Comparison of ENCODE assay signal across 8 mouse cellular contexts in the genomic region with DNA sequence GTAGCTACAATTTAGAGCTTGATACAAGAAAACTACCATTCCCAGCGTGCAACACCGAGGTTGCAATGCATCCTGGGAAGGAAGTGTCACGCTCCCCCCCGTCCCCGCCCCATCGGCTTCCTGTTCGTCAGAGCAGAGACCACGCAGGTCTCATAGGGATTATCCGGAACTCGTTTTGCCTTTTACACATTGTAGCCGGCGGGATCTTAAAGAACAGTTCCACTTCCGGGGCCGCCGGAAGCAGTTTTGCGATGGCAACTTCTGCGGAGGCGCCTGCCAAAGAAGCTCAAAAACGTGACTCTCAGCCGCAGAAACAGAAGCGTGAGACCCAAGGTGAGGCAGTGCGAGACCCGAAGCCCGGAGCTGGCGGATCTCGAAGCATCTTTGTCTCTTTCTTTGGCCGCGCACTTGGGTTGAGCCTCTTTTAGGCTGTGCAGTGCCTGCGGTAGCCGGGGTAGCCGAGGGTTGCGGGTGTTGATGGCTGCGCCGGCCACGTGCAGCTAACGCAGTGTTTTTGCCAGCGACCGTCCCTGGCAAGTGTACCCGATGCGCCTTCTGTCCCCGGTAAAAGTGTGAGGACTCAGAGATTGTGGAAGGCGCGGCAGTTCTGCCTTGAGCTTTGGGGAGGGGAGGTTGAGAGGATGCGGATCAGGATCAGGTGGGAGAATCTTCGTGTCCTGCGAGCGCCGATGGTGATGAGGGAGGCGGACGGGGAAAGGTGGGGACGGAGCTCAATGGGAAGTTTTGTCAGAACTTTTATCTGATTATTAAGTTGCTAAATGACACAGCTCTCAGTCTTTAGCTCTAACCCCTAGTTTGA. TPM values are rescaled to one million over a fixed set of nuclear protein-coding genes. Genes with fewer than 3 reads are reported as not detected.
A peak's percentile ranks its signal among the peaks of the same experiment; 100 is the strongest.
DNase-seq lines count a peak whose midpoint lies in the region; ATAC-seq lines count a peak whose summit lies in the region.

A gene (plus strand): TSS at position 123 of the 820 bp plus-strand sequence.

- ATAC-seq in intestine, embryonic 14.5 days (replicated peaks; ENCODE audit: low FRiP score, low TSS enrichment, low read depth): peak; percentile 93

- peak within 1 kb of the TSS; percentile 51; the same call in 1 of the 2 replicates for H3K27ac ChIP-seq in intestine, embryonic 14.5 days (ENCODE audit: low read depth)

- peaks cover 16% of the 10 kb centered on the region for H3K36me3 ChIP-seq in intestine, embryonic 14.5 days (ENCODE audit: control insufficient read depth, insufficient read depth, low read length)

- intact Hi-C loops in left cerebral cortex, postnatal 14 days (cut with DNase I): loop anchor here (10.0 kb wide), 1 partner anchor 832 kb away; no protein-coding TSS in a partner anchor

- H3K4me2 ChIP-seq in intestine, embryonic 14.5 days (ENCODE audit: low read length): peak within 1 kb of the TSS; percentile 77

- H3K9ac ChIP-seq in intestine, embryonic 14.5 days (ENCODE audit: low read length): peak within 1 kb of the TSS; percentile 70

- WGBS in intestine, embryonic 14.5 days: 1% methylated on average over 51 of the region's 51 CpGs

- DNase-seq in adrenal gland, adult 18-20 months (ENCODE audit: low spot score in 2 of 2): peak; percentile 78 to 83
- DNase-seq in embryo, embryonic 11 days: peak; percentile 98
- peak; percentile 89 for DNase-seq in gastrocnemius, postnatal 25 days
- DNase-seq in intestine, embryonic 14.5 days (ENCODE audit: low spot score): peak; percentile 93
- peak; percentile 91 to 96 for DNase-seq in left cerebral cortex, postnatal 14 days (ENCODE audit: low spot score in 2 of 2)
- DNase-seq in mesoderm, embryonic 11.5 days (ENCODE audit: low read depth, low spot score): peak; percentile 96
- peak; percentile 84 to 90 for DNase-seq in right cerebral cortex, postnatal 36 days (ENCODE audit: low spot score in 2 of 2)
- peak; percentile 94 for DNase-seq in yolk sac, embryonic 10.5 days (ENCODE audit: low spot score)

- no peaks in the 10 kb centered on the region for H3K9me3 ChIP-seq in intestine, embryonic 14.5 days (ENCODE audit: control insufficient read depth, low read length)

- peak within 1 kb of the TSS; percentile 63 for H3K4me3 ChIP-seq in intestine, embryonic 14.5 days (ENCODE audit: low read depth, low read length)

- no peaks in the 10 kb centered on the region for H3K27me3 ChIP-seq in intestine, embryonic 14.5 days (replicated peaks; ENCODE audit: control insufficient read depth, insufficient read depth, low read length)

- peaks cover 6% of the 10 kb centered on the region for H3K4me1 ChIP-seq in intestine, embryonic 14.5 days (replicated peaks; ENCODE audit: control insufficient read depth, insufficient read depth, low read length)

RNA-seq across cellular contexts. Expression of the gene that starts here (rescaled TPM):
- total RNA-seq in adrenal gland, adult 18-20 months (2021): 10 to 100 TPM; 34.5 to 38.6 TPM
- total RNA-seq in gastrocnemius, postnatal 25 days (2021): 10 to 100 TPM; 22.1 to 24.9 TPM
- polyA plus RNA-seq in intestine, embryonic 14.5 days (2014; fragmentation: Nextera tagmentation; extraction: Ambion mirVana): 47.4 and 47.6 TPM in 2 replicates
- total RNA-seq in left cerebral cortex, postnatal 14 days (2021): 10 to 100 TPM; 31.0 to 33.5 TPM

Comparison
In these comparisons a context has a peak if more than half of its experiments do, and no peak if none do; other contexts are left out.
1. Peak in every context shown above with its lines: DNase-seq, ATAC-seq, H3K4me3 ChIP-seq and H3K27ac ChIP-seq.